Mouse (Mus musculus) layer of hippocampus, adult 6 months (tissue): Measurements from ENCODE around the gene H2-M11. TPM values are rescaled to one million over a fixed set of nuclear protein-coding genes. Genes with fewer than 3 reads are reported as not detected.

Experiments
- long read RNA-seq, 2 experiments: library from polyadenylated mRNA; unstranded; transcript quantifications; one replicate each; pipeline ENCODE4 v2.0.0; 2019 to 2020
- polyA plus RNA-seq: library from polyadenylated mRNA; unstranded; fragments of <200 nt; fragmentation: Nextera tagmentation; gene quantifications from 2 replicates; pipeline ENCODE4 v1.2.3, GENCODE M21; 2021

Gene H2-M11
- not detected in 2 replicates for polyA plus RNA-seq
- long read RNA-seq, experiment 1, result 0 reads
- long read RNA-seq, experiment 2, result 0 reads

DNA sequence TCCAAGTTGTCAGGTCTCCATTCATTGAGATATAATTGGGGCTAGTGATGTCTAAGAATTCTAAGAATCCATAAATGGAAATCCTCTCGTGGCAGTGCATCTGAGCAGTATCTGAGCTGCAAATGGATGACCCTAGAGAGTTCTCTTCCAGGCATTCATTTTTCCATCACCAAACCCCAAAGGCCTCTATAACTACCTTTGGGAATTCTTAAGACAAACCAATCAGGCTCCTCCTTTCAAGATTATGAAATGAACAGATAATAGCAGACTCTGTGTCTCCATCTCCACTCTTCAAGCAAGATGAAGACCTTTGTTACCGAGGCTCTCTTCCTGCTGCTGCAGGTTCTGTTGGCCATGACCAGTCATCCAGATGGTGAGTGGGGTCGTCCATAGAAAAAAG lies at the start of gene H2-M11:
TSS of gene H2-M11 (plus strand) at position 301 of the 400 bp plus-strand sequence.

Other genes with a start within 250 kb of the H2-M11 start
- gene H2-M10.1, start 220.9 kb upstream of the H2-M11 start, polyA plus RNA-seq, result not detected in 2 replicates
- gene H2-M10.3, start 178.7 kb upstream of the H2-M11 start, polyA plus RNA-seq, result not detected in 2 replicates
- not detected in 2 replicates for gene H2-M10.4, start 84.7 kb upstream of the H2-M11 start, polyA plus RNA-seq
- not detected in 2 replicates for gene H2-M9, start 95.6 kb downstream of the H2-M11 start, polyA plus RNA-seq
- not detected in 2 replicates for gene H2-M1, start 125.1 kb downstream of the H2-M11 start, polyA plus RNA-seq
- not detected in 2 replicates for gene H2-M10.5, start 225.8 kb downstream of the H2-M11 start, polyA plus RNA-seq